Mouse (Mus musculus): ENCODE data around the gene Asic2.

- TF ChIP-seq POLR2A (IDR thresholded peaks at IDR 0.05; ENCODE audit: borderline replicate concordance, insufficient read depth, low read length) (no peak), CTCF (IDR thresholded peaks at IDR 0.05; ENCODE audit: borderline replicate concordance, insufficient read depth, low read depth, low read length) (no peak)
These were observed 908.7 kb downstream of the Asic2 start for GRCm38 (mm10) chr11:81059546-81059945.
